Mouse (Mus musculus): ENCODE measurements around the gene Carmil1. TPM values are rescaled to one million over a fixed set of nuclear protein-coding genes. Genes with fewer than 3 reads are reported as not detected.

Gene Carmil1
- polyA plus RNA-seq, 1 experiment = not detected

DNA sequence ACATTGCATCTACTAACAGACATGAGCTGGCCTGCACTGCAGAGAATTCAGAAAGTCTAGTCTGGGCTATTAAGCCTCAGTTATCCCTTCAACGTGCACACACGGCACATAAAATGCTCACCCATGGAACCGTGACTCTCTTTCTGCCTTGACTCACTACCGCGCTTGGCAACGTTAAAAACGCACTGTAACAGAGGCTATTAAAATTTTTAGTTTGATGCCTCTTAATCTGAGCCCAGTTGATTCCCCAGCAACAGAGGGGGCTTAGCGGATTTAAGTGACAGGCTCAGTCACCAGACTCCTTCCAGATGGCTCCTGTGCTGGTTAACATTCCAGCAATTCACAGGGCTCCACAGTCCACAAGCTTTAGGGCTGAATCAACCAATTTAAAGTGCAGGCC, 213.0 kb downstream of the Carmil1 start:
- WGBS = 91% methylated on average over 8 of the region's 8 CpGs
- Histone ChIP-seq H3K4me3 (ENCODE audit: insufficient read depth, low read depth, low read length) (no peak overlapping the region), H3K4me1 (ENCODE audit: control insufficient read depth, insufficient read depth, low read length) (no peaks in the 10 kb centered on the region; the same call in 1 of the 2 replicates), H3K27ac (ENCODE audit: insufficient read depth, low read depth, low read length) (no peak overlapping the region)
- TF ChIP-seq CTCF (IDR thresholded peaks at IDR 0.05; ENCODE audit: insufficient read depth, low read depth, low read length) (no peak), POLR2A (IDR thresholded peaks at IDR 0.05; ENCODE audit: insufficient read depth, low read depth, low read length) (no peak)

DNA sequence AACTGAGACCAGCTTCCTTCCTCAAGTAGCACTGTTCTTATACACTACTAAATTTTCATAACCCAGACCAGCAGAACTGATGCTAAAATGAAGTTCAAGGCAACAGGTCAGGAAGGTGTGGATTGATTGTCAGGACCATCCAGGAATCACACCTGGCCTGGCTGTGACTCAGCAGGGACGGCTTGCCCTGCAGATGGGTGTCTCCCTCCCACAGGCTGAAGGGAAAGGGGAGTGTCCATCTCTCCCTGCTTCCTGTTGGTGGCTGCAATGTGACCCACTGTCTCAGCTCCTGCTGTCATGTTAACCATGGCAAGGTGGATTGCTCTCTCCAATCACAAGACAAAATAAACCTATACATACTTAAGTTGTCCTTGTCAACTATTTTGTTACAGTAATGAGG, 215.1 kb downstream of the Carmil1 start:
- H3K4me3 ChIP-seq (ENCODE audit: insufficient read depth, low read depth, low read length) = no peak overlapping the region
- no peak for TF ChIP-seq CTCF (IDR thresholded peaks at IDR 0.05; ENCODE audit: insufficient read depth, low read depth, low read length)
- TF ChIP-seq POLR2A (IDR thresholded peaks at IDR 0.05; ENCODE audit: insufficient read depth, low read depth, low read length) = no peak
- H3K4me1 ChIP-seq (ENCODE audit: control insufficient read depth, insufficient read depth, low read length) = no peaks in the 10 kb centered on the region; the same call in 1 of the 2 replicates
- WGBS = 87% methylated on average over 1 of the region's 1 CpGs
- H3K27ac ChIP-seq (ENCODE audit: insufficient read depth, low read depth, low read length) = no peak overlapping the region

DNA sequence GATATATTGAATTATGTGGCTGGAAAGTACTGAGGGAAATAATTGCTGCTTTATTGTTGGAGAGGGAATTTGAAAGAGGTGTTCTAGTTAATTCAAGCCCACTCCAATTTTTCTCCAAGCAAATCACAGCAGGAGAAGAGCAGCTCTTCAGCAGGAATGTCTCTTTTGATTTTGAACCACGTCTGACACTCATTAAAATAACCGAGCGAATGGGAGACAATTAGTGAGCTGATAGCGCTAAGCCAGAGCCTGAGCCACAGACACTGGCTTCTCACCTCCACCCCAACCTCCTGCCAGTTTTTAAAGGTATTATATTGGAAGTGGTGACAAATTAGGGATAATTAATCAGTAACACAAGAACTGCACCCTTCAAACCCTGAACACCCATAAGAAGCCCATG, 217.8 kb downstream of the Carmil1 start:
- no peaks in the 10 kb centered on the region for H3K4me1 ChIP-seq (ENCODE audit: control insufficient read depth, insufficient read depth, low read length)
- WGBS = 53% methylated on average over 4 of the region's 4 CpGs
- H3K27ac ChIP-seq (ENCODE audit: insufficient read depth, low read depth, low read length) = no peak overlapping the region
- TF ChIP-seq POLR2A (IDR thresholded peaks at IDR 0.05; ENCODE audit: insufficient read depth, low read depth, low read length) = no peak
- no peak for TF ChIP-seq CTCF (IDR thresholded peaks at IDR 0.05; ENCODE audit: insufficient read depth, low read depth, low read length)
- H3K4me3 ChIP-seq (ENCODE audit: insufficient read depth, low read depth, low read length) = no peak overlapping the region

DNA sequence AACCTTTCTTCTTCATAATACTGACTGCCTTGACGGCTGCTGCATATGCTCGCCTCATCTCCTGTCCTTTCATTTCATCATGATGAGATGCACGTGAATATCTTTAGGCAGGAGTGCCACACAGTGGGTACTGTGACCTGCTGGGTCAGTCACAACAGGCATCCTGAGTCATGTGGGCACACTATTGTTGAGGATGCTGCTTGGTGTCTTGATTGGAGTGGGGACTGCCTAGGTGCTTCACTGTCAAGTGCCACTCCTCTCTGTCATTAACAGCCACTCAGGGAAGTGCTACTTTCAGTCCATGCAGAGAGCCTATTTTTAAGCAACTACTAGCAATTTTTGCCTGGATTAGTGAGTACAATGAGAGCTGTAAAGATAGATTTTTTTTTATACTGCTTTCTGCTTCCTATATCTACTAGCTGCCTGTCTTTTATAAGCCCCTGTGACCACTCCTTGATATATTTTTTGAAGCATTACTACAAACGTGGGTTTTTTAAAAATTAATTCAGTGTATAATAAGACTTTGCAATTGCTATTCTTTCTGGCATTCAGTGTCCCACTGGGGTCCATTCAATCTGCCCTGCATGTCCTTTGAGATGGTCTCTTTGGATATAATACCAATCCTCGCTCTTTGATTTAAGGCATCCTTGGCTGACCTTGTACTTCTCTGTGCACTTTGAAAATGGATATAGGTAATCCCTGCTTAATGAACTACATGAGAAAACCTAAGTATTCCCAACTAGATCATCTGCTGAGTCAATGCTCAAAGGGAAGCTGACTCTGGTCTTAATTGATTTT, 225.3 kb downstream of the Carmil1 start:
- no peak for TF ChIP-seq POLR2A (IDR thresholded peaks at IDR 0.05; ENCODE audit: insufficient read depth, low read depth, low read length)
- TF ChIP-seq CTCF (IDR thresholded peaks at IDR 0.05; ENCODE audit: insufficient read depth, low read depth, low read length) = no peak
- Histone ChIP-seq H3K4me1 (ENCODE audit: control insufficient read depth, insufficient read depth, low read length) (peaks cover 2% of the 10 kb centered on the region; the same call in 1 of the 2 replicates), H3K4me3 (ENCODE audit: insufficient read depth, low read depth, low read length) (no peak overlapping the region), H3K27ac (ENCODE audit: insufficient read depth, low read depth, low read length) (no peak overlapping the region)
- WGBS = 77% methylated on average over 5 of the region's 5 CpGs

DNA sequence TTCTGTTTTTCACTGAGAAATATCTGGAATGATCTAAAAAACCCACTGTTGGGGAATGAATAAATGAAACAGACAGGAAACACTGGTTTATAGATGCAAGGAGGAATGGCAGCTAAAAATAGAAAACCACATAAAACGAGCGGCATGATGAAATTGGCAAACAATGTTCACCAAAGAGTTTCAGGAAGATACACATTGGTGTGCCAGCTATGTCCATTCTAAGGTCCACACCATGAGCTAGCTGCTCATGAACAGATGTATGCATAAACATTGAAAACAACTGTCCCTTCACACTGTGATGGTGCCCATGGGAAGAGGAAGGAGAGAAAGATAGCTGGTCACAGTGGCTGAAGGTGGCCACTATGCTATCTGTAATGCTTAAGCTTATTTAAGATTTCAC, 229.1 kb downstream of the Carmil1 start:
- Histone ChIP-seq H3K4me3 (ENCODE audit: insufficient read depth, low read depth, low read length) (no peak overlapping the region), H3K4me1 (ENCODE audit: control insufficient read depth, insufficient read depth, low read length) (peaks cover 5% of the 10 kb centered on the region; the same call in 1 of the 2 replicates), H3K27ac (ENCODE audit: insufficient read depth, low read depth, low read length) (no peak overlapping the region)
- no peak for TF ChIP-seq CTCF (IDR thresholded peaks at IDR 0.05; ENCODE audit: insufficient read depth, low read depth, low read length)
- no peak for TF ChIP-seq POLR2A (IDR thresholded peaks at IDR 0.05; ENCODE audit: insufficient read depth, low read depth, low read length)
- WGBS = 62% methylated on average over 2 of the region's 2 CpGs

DNA sequence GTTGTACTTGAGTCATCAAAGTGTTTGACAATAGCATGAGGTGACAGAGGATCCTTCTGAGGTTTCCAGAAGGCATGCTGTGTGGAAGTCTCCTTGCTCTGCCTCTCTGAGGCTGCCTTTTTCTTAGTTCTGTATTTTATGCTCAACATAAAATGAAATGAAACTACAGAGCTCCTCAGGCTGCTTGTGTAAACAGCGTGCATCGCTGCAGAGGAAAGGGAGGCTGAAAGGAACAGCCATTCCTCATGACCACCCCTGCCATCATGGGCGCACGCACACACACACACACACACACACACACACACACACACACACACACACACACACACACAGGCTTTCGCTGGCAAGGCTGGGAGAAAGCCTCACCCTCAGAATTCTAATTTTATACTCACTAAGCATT, 230.3 kb downstream of the Carmil1 start:
- 27% methylated on average over 5 of the region's 5 CpGs for WGBS
- H3K4me3 ChIP-seq (ENCODE audit: insufficient read depth, low read depth, low read length) = no peak overlapping the region
- TF ChIP-seq POLR2A (IDR thresholded peaks at IDR 0.05; ENCODE audit: insufficient read depth, low read depth, low read length) = no peak
- no peak for TF ChIP-seq CTCF (IDR thresholded peaks at IDR 0.05; ENCODE audit: insufficient read depth, low read depth, low read length)
- peak overlapping the region; percentile 38; the same call in 1 of the 2 replicates for H3K27ac ChIP-seq (ENCODE audit: insufficient read depth, low read depth, low read length)
- H3K4me1 ChIP-seq (ENCODE audit: control insufficient read depth, insufficient read depth, low read length) = peaks cover 5% of the 10 kb centered on the region; the same call in 1 of the 2 replicates

DNA sequence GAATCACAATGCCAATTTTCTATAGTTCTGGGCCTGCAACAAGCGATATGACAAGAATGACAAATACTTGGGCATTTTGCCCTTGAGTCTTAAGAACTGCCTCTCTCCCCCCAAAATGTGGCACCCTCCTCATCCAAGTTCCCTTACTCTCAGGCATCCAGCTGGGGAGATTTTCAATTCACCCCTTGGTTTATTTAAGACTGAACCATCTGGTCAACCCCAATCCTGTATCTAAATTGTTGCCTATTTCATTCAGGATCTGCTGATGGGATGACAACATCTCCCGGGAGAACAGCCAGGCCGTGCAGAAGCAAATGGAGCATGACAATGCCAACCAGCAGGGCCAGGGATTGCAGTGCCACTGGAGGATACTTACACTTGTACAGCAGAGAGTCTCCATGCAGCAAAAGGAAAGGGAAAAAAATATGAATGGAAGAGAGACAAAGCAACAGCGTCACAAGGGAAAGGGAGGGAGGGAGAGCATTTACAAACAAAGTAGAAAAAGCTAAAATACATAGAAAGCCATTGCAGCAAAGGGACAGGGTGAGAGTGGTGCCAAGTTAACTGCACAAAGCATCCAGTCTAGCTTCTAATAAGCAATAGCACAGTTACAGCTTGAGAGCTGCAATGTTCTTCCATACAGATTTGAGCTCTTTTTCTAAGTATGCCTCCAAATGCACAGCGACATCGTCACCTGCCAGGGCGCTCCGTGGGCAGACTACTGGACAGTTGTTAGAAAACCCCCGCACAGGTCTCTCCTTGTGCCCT, 231.1 kb downstream of the Carmil1 start:
- 55% methylated on average over 9 of the region's 9 CpGs for WGBS
- Histone ChIP-seq H3K4me1 (ENCODE audit: control insufficient read depth, insufficient read depth, low read length) (peaks cover 5% of the 10 kb centered on the region; the same call in 1 of the 2 replicates), H3K4me3 (ENCODE audit: insufficient read depth, low read depth, low read length) (no peak overlapping the region), H3K27ac (ENCODE audit: insufficient read depth, low read depth, low read length) (0 out of 2 replicates have a peak overlapping the region, but pooled peaks have one; percentile 18)
- TF ChIP-seq POLR2A (IDR thresholded peaks at IDR 0.05; ENCODE audit: insufficient read depth, low read depth, low read length) = no peak
- no peak for TF ChIP-seq CTCF (IDR thresholded peaks at IDR 0.05; ENCODE audit: insufficient read depth, low read depth, low read length)

DNA sequence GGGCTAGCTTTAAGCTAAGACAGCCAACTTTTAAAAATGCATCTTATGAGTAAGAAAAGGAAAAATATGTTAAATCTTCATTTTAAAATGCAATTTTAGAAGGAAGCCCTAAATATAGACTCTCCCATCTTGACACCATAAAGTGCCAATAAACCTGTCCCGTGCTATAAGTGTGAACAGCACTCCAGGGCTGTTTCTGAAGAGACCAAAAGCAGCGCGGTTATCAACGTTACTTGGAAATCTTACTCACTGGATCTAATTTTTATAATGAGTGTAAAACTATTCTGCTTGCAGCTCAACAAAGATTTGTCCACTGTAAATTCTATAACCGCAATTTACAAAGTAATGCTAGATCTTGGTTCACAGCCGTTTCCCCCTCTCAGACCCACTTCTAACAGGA, 232.0 kb downstream of the Carmil1 start:
- WGBS = 87% methylated on average over 6 of the region's 6 CpGs
- Histone ChIP-seq H3K27ac (ENCODE audit: insufficient read depth, low read depth, low read length) (no peak overlapping the region), H3K4me3 (ENCODE audit: insufficient read depth, low read depth, low read length) (no peak overlapping the region), H3K4me1 (ENCODE audit: control insufficient read depth, insufficient read depth, low read length) (peaks cover 5% of the 10 kb centered on the region; the same call in 1 of the 2 replicates)
- no peak for TF ChIP-seq CTCF (IDR thresholded peaks at IDR 0.05; ENCODE audit: insufficient read depth, low read depth, low read length)
- no peak for TF ChIP-seq POLR2A (IDR thresholded peaks at IDR 0.05; ENCODE audit: insufficient read depth, low read depth, low read length)

DNA sequence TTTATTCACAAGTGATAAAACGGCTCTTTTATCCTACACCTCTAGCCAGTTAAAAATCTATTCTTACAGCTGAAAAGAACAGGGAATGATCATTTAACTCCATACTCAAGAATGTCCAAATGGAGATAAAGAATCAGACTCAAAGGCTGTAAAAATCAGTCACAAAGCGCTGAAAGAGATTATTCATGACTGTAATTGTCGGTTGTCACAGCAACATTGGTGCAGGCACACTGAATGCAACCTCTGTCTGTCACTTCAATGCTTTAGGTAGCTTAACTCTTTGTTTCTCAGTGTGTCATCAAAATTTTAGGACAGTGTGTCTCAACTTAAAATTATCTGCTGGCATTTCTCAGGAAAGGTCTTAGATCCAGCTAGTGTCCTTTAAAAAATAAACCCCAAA, 235.3 kb downstream of the Carmil1 start:
- Histone ChIP-seq H3K27ac (ENCODE audit: insufficient read depth, low read depth, low read length) (no peak overlapping the region), H3K4me3 (ENCODE audit: insufficient read depth, low read depth, low read length) (no peak overlapping the region), H3K4me1 (ENCODE audit: control insufficient read depth, insufficient read depth, low read length) (peaks cover 3% of the 10 kb centered on the region; the same call in 1 of the 2 replicates)
- WGBS = 45% methylated on average over 3 of the region's 3 CpGs
- TF ChIP-seq CTCF (IDR thresholded peaks at IDR 0.05; ENCODE audit: insufficient read depth, low read depth, low read length) (no peak), POLR2A (IDR thresholded peaks at IDR 0.05; ENCODE audit: insufficient read depth, low read depth, low read length) (no peak)

Measured in olfactory bulb, adult 2 months (tissue).